Mouse (Mus musculus) left cerebral cortex, postnatal 14 days (tissue): ENCODE data around the gene Glt8d1. TPM values are rescaled to one million over a fixed set of nuclear protein-coding genes. Genes with fewer than 3 reads are reported as not detected.

Experiments used
- DNase-seq, 2 experiments: peaks; one replicate each; pipeline ENCODE4 v3.0.0; 2021 to 2022; ENCODE audit warnings: low spot score in 2 of 2, mixed read lengths in 1 of 2
- intact Hi-C: fragments of 180-260 bp; cut with DNase I; formaldehyde crosslinking; loops from one replicate; pipeline ENCODE4 v1.15.1; 2025
- long read RNA-seq, 2 experiments: library from polyadenylated mRNA; stranded (forward); transcript quantifications; one replicate each; pipeline ENCODE4 v2.0.0; 2021
- total RNA-seq, 2 experiments: library from RNA; stranded (reverse); gene quantifications; 2 replicates each; pipeline ENCODE4 v1.2.3; 2021

Gene Glt8d1
- total RNA-seq, result 10 to 100 TPM; 27.2 to 30.7 TPM
- long read RNA-seq, experiment 1, transcript Glt8d1-202 (10 exons, 1,498 nt), result major isoform, 7 of 41 reads
- long read RNA-seq, experiment 1, transcript Glt8d1-201 (10 exons, 2,018 nt), result major isoform, 7 of 41 reads
- long read RNA-seq, experiment 1, partial matches to known transcripts, result 1 of 41 reads
- long read RNA-seq, experiment 1, other reads (novel, unspliced or antisense), result 25 of 41 reads
- long read RNA-seq, experiment 2, transcript Glt8d1-201 (10 exons, 2,018 nt), result major isoform, 7 of 25 reads
- long read RNA-seq, experiment 2, transcript Glt8d1-202 (10 exons, 1,498 nt), result minor isoform, 5 of 25 reads
- long read RNA-seq, experiment 2, partial matches to known transcripts, result 3 of 25 reads
- long read RNA-seq, experiment 2, other reads (novel, unspliced or antisense), result 10 of 25 reads

DNA sequence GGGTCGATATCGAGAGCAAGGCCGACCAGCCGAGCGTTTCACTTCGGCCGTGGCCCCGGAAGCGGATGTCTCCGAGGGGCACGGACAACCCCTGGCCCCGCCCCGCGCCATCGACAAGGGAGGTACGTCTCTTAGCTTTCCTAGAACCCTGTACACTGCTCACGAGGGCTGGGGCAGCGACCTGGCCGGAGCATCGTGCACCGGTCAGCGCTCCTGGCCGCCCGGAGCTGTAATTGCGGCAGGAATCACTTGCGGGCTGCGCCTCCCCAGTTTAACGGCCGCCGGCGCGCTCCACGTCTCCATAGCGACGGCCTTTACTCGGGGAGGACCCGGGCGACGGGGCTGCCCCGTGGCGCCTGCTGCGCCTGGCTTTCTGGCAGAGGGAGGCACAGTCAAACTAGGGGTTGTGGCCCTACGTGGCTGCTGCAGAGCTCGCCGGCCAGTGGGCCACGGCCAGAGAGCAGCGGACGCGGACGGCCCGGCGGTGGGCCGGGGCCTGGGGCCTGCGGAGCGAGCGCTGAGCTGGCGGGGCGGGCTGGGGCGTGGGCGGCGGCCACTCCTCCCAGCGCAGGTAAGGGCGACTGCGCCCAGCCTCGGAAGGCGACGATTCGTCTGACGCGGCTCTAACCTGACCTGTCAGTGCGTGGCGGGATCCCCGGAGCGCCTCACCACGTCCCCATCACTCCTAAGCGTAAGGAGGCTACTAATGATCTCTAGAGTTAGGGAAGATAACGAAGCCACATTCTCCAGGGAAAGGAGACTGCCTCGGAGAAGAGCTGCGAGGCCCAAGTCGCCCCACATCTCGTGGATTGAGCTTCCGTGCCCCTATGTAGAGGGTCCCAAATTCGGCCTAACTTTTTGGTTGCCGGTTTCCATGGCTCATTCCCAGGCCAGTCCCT, at the start of gene Glt8d1, which contains the start of gene Spcs1:
Glt8d1 (plus strand) TSS at position 94 of the 899 bp plus-strand sequence.
Spcs1 (minus strand) TSS at position 366 of the 899 bp plus-strand sequence.
- peak; percentile 73 to 83 for DNase-seq

DNA sequence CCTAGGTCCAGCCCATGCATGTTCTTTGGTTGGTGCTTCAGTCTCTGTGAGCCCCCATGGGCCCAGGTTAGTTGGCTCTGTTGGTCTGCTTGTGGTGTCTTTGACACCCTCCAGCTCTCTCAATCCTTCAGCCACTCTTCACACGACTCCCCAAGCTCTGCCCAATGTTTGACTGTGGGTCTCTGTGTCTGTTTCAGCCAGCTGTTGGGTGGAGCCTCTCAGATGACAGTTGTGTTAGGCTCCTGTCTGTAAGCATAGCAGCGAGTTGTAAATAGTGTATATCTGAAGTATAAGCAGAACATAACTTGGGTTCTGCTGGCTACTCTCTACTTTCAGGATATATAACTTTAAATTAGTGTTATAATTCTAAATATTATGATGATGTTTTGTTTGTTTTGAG, 42.7 kb upstream of the Glt8d1 start:
- no peak for DNase-seq
- intact Hi-C loops, result no loop called here

More for the DNA sequence above, at the start of gene Glt8d1, which contains the start of gene Spcs1:
- intact Hi-C loops, result loop anchor here (2.0 kb wide), 1 partner anchor 17 kb away; the partner anchor contains the start of genes Gnl3 and Pbrm1

DNA sequence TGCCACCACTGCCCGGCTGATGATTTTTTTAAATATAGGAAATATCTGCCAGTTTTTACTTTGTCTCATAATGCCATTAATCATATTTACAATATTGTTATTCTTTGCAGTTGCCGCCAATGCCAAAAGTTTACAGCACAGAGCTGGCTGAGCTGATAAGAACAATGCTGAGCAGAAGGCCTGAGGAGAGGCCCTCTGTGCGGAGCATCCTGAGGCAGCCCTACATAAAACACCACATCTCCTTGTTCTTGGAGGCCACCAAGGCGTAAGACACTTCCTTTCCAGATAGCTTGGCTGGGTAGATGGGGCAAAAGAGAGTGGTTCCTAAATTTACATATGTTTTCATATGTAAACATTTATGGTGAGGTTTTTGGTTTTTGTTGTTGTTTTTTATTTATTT, 42.2 kb upstream of the Glt8d1 start:
- no peak for DNase-seq
- intact Hi-C loops, result no loop called here

DNA sequence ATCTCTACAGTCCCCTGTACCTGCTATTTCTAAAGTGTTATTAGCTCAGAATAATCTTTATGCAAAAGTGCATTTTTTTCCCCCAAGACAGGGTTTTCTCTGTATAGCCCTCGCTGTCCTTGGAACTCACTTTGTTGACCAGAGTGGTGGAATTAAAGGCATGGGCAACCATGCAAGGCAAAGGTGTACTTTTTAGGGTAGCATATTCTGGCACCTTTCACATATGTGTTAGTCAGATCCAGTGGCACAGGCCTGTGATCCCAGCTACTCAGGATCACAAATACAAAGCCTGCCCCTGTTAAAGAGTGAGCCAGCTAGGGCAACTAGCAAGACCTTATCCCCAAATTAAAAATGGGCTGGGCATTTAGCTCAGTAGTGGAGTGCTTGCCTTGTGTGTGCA, 40.8 kb upstream of the Glt8d1 start:
- intact Hi-C loops, result no loop called here
- DNase-seq, result no peak

DNA sequence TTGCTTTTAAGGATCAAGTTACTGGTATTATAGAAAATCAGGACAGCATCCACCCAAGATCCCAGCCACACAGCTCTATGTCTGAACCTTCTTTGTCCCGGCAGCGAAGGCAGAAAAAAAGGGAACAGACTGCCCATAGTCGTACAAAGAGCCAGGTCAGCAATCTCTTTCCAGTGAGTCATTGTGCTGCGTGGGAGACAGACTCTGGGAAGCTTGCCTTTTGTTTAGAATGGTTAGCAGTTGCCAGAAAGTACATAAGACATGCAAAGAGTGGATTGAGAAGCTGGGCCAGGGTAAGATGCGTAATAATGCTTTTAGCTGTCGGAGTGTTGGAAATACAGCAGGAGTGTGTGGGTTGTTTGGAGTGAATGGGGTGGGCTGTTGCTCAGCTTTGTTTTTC, 27.0 kb upstream of the Glt8d1 start:
- intact Hi-C loops, result no loop called here
- peak; percentile 53 to 79 for DNase-seq

DNA sequence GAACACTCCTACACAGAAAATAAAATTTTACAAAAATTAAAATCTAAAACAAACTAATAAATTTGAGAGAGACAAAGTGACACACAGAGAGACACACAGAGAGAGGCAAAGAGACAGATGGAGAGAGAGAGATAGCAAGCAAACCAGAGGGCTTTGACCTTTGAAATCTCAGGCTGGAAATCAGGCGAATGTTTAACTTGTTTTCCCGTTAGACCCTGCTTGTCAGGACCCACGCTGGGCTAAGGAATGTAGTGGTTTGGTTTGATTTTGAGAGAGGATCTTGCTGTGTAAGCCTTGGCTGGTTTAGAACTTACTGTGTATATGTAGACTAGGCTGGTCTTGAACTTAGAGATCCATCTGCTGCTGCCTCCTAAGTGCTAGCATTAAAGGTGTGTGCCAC, 25.0 kb upstream of the Glt8d1 start:
- DNase-seq, result no peak
- intact Hi-C loops, result no loop called here

DNA sequence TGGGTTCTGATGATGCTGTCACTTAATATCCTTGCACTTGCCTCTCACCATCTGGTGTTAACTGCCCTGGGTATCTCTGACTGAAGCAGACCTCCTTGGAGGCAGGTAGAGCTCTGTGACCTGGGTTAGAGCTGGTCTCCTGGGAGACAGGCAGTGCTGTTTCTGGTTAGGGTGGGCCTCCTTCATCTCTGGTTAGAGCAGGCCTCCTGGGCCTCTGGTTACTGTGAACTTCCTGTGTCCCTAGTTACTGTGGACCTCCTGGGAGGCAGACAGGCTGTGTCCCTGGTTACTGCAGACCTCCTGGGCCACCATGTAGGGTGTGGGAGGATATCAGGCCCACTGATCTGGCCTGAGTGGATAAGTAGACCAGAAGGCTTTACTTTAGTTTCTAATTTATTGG, 4.8 kb upstream of the Glt8d1 start:
- intact Hi-C loops, result no loop called here
- DNase-seq, result no peak

DNA sequence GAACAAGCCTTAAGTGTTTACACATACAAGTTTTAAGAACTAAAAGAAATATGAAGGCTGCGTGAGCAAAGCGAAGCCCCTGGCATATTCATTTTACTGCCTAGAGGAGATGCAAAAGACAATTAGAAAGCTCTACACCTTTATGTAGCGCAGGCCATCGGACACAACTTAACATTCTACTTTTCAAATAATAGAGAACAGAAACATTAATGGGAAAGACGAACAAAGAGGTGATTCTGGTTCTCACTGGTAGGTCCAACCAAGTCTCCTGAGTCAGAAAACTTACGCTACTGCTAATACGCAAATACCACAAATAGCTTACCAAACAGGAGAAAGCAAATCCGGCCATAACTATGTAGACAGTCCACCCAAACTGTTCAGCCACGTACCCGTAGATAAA, 844 bp upstream of the Glt8d1 start:
- intact Hi-C loops, result loop anchor here (2.0 kb wide), 1 partner anchor 18 kb away; the partner anchor contains the start of genes Gnl3 and Pbrm1
- DNase-seq, result no peak

DNA sequence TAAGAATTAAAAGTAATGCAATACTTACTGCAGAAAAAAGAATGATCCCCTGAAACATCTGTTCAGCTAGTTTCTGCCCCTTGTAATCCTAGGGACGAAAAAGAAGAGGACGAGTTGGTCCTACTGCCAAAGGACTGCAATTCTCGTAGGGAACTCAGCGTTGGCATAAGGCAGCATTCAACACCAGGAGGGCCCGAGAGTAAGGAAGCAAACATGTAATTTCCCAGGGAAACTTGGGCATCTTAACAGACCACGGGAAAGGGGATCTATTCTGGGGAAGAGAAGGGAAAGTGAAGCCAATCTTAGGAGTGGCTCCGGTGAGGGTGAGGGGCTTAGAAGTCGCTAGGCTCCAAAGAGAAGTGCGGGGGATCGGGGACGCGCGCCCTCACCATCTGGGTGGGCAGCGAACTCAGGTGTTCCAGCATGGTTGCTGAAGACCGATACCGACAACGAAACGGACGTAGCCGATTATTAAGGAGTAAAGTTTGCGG, 339 bp upstream of the Glt8d1 start:
- intact Hi-C loops, result loop anchor here (2.0 kb wide), 1 partner anchor 18 kb away; the partner anchor contains the start of genes Gnl3 and Pbrm1
- no peak for DNase-seq

DNA sequence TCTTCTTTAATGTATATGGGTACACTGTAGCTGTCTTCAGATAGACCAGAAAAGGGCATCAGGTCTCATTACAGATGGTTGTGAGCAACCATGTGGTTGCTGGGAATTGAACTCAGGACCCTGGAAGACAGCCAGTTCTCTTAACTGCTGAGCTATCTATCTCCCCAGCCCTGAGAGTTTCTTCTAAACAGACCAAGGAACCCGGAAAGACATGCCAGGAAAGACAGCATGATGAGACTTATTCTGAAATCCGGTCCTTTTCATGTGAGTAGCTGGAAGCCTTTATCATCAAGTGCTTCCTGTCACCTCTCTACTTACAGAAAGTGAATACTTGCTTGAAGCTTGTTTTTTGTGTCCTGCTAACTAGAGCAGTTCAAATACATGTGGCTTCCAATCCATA, 3.3 kb downstream of the Glt8d1 start:
- intact Hi-C loops, result no loop called here
- DNase-seq, result no peak

DNA sequence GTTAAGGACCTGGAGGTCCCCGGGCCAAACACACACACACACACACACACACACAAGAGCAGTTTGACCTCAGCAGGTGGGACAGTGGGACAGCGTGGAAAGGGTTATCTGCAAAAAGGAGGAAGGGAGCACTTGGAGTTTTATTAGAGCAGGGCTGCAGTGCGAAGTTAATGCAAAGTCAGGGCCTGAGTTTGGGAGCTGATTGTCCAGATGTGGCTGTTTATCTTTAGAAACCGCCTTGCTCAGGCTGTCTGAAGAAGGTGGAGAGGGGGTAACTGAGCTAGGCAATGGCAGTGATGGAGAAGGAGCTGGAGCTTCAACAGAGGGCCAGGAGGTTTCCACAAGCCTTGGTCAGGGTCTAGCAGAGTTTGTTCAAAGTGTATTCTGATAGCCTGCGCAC, 5.6 kb downstream of the Glt8d1 start:
- intact Hi-C loops, result no loop called here
- no peak for DNase-seq

DNA sequence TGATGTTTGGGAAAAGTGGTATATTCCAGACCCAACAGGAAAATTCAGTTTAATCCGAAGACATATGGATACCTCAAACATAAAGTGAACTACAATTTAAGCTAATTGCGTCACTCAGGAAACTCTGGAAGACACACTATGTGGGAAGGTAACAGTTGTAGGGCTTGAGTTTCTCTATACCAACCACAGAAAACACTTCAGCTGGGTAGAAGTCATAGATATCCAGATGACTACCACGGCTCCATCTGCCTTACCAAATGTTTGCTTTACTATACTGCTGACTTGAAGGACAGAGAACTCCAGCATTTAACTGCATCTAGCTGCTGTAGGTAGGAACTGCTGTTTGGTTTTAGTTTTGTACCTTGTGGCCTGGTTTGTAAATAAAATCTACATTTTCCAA, 10.4 kb downstream of the Glt8d1 start:
- DNase-seq, result no peak
- intact Hi-C loops, result no loop called here

DNA sequence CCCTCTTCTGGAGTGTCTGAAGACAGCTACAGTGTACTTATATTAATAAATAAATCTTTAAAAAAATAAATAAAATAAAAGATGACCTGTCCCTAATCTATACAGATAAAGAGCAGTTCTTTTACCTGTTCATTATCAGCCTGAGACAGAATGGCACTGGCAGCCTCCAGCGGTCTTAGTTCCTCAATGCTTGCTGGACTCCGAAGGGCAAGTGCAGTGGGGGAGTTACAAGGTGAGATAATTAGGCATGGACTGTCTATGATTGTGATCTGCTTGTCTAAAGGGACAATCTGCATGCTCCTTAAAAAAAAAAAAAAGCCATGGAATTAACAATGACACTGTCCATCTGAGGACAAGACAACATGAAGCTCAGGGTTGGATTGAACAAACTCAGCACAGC, 12.7 kb downstream of the Glt8d1 start:
- no peak for DNase-seq
- intact Hi-C loops, result no loop called here

DNA sequence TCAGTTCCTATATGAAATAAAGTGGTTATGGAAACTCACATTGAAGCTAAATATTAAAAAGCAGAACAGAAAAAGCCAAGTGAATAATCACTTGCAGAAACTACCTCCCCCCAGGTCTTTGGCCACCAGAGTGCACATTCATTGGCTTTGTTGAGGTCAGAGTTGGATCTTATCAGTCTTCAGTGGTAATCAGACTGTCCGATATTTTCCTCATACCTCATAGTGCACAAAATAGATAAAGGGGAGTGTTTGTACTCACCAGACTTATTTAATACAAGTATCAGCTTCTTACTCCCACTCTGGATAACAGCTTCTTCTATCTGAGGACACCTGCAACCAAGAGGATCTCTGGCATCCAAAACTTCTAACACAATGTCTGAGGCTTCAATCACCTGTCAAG, 14.9 kb downstream of the Glt8d1 start:
- intact Hi-C loops, result no loop called here
- DNase-seq, result no peak

DNA sequence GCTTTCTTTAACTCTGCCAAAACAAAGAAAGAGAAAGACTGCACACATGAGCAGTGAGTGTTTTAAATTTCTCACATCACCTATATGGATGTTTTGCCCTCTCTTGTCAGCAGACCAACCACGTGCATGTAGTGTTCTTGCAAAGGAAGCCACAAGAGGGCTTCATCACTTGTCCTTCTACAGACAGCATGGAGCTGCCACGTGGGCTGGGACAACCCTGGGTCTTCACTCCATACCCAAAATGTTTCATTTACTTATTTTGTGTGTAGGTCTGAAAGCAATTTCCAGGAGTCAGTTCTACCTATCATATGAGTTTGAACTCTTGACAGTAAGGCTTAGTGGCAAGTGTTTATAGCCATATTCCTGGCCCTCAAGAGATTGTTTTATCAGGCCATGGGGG, 16.7 kb downstream of the Glt8d1 start:
- peak in 1 of 2 experiments; percentile 22 for DNase-seq
- intact Hi-C loops, result loop anchor here (2.0 kb wide), 1 partner anchor 17 kb away; the partner anchor contains the start of genes Glt8d1 and Spcs1

DNA sequence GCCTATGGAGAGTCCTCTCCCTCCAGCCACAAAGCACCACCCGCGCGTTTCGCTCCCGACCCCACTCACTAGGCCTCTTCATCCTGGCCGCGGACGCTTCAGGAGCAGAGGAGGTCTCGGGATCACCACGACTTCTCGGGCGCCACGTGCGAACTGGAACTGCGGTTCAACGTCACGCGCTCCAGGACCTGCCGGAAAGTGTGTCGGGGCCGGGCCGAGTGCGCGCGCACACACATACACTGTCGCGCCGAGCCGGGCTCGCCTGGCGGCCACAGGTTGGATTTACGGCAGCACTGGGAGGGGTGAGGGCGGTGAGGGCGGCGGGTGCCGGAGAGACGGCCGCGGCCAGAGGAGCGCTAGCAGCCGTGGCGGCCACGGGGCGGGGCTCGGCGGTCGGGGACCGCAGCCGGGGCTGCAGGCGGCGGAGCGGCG, 17.7 kb downstream of the Glt8d1 start, which contains the start of the genes Pbrm1 and Gnl3:
Pbrm1 (plus strand) TSS at position 279 of the 432 bp plus-strand sequence.
Gnl3 (minus strand) TSS at position 293 of the 432 bp plus-strand sequence.
- peak; percentile 97 to 98 for DNase-seq
- intact Hi-C loops, result loop anchor here (2.0 kb wide), 1 partner anchor 18 kb away; the partner anchor contains the start of genes Glt8d1 and Spcs1

DNA sequence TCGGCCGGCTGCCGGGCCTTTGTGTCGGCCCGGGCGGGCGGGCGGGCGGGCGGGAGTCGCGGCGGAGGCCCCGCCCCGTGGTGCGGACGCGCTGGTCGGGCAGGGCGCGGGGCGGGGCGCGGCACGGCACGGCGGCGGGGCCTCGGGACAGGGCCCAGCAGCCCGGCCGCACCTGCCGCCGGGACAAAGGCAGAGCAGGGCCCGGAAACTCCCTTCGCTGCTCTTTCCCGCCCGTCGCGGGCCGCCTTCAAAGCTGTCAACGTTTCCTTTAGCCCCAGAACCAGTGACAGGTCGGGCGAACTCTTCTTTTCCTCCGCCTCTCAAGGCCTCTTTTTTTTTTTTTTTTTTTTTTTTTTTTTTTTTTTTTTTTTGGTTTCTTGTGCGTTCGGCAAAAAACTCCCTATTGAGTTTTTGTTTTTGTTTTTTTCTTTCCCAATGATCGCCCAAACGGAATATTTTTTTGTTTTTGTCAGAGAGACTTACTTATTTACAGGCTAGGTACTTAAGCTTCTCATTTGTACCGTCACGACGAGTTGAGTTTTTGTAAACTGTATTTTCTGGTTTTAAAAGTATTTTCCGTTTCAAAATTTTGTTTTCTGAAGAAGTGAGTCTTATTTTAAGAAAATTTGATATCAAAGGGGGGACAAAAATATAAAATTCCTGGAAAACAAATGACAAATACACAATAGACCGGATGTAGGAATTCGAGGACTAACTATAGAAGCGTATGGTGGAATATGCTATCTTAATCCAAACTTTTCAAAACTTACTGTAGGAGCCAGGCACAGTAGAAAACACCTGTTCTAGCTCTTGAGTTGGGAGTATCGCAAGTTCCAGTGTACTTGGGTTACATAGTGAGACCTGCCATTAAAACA, 18.4 kb downstream of the Glt8d1 start:
- peak in 1 of 2 experiments; percentile 55 for DNase-seq
- intact Hi-C loops, result loop anchor here (2.0 to 10.0 kb wide), 3 partner anchors 19 to 165 kb away; partner anchors contain the start of genes Glt8d1 and Spcs1

DNA sequence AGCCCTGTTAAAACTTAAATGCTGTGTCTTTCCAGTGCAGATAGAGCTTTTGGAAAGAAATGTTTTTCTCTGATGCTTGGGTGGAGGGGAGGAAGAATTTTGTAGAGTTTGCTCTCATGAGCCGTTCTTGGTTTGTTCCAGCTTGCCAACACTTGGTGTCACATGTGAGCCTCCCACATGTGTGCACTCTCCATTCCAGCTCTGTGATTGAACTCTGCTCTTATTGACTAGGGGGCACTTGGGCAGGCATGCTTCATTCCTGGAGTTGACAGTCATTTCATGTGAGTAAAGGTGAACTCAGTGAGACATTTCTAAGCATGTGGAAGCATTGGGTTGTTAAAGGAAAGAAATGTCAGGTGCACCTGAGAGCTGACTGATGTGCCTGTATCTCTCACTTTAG, 21.4 kb downstream of the Glt8d1 start:
- intact Hi-C loops, result loop anchor here (5.0 to 10.0 kb wide), 2 partner anchors 35 to 162 kb away; no protein-coding TSS in a partner anchor
- no peak for DNase-seq
